Mouse (Mus musculus) embryonic stem cell, embryonic (primary cell): ENCODE measurements at regions not wholly inside any gene's neighbourhood (a gene's known extent, or its start where the extent isn't known, plus 50 kb on each side); places are given as distances from the start of the nearest gene placed in this dataset.

Source experiments
- CTCF ChIA-PET, 4 experiments: fragments of 300-600 bp in 2 of 4; fragments of 350-600 bp in 2 of 4; sonication (Branson Sonifier 250); formaldehyde crosslinking; loops; one replicate each; lab custom pipeline; 2022; ENCODE audit warnings: inconsistent platforms in 2 of 4; lab: Charles Lee
- POLR2A ChIA-PET, 4 experiments: fragments of 300-600 bp in 2 of 4; fragments of 350-600 bp in 2 of 4; sonication (Branson Sonifier 250); formaldehyde crosslinking; loops; one replicate each; lab custom pipeline; 2022; ENCODE audit warnings: antibody characterized with exemption in 4 of 4, inconsistent platforms in 1 of 4; lab: Charles Lee

DNA sequence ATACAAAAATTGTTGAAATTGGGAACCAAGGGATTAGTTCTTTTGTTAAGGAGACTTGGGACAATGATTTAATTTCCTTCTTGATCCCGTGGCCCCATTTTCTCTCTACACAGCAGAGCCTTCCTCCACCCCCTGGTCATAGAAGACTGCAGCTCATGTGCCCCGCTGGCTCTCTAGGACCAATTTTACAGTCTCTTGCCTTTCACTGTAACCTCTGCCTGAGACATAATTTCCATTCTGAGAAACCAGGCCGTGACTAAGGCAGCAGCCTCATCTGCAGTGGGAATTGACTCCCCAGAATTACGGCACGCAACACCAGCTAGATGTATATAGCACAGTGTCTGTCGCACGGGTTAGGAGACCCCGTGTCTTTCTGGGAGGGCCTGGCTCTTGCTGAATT, 63.0 kb upstream of the Hpf1 start:
- CTCF ChIA-PET = interaction anchor here in 1 of 4 experiments (1.3 kb wide), 1 partner anchor 12 kb away, joined by 3 read pairs; no protein-coding TSS in a partner anchor
- POLR2A ChIA-PET = no interaction called here

DNA sequence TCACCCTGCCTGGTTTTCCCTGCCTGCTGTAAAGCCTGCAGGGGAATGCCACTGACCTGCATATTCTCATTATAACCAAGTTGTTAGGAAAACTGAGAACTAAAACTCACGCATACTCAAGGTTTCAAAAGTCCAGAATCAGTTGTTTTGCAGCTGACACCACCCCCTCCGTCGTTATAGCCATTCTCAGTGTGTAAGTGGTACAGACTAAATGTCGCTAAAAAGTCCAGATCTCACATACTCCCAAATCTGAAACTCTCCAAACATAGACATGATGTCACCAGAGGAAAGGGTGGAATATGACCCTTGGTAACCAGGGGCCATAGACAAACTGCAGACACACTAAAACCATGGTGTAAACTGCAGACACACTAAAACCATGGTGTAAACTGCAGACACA, 61.1 kb upstream of the Hpf1 start:
- POLR2A ChIA-PET = no interaction called here
- CTCF ChIA-PET = no interaction called here

DNA sequence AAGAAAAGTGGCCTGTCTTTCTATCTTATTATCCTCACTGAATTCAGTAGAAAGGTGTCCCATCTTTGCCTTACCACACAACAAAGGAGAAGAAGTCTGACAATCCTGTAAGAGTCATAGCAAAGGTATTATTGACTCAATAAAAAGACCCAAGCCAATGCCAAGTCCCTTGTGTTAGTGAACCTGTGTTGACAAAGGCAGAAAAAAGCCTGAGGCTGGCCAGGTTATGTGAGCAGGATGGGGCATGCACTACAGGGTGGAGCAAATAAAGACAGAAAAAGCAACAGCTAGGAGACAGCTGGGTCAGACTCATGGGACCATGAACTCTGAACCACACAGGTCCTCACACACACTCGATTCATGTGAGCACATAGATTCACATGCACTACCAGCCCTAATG, 59.7 kb upstream of the Hpf1 start:
- CTCF ChIA-PET = no interaction called here
- POLR2A ChIA-PET = interaction anchor here in 1 of 4 experiments (0.7 kb wide), 1 partner anchor 605 kb away, joined by 5 read pairs; no protein-coding TSS in a partner anchor

DNA sequence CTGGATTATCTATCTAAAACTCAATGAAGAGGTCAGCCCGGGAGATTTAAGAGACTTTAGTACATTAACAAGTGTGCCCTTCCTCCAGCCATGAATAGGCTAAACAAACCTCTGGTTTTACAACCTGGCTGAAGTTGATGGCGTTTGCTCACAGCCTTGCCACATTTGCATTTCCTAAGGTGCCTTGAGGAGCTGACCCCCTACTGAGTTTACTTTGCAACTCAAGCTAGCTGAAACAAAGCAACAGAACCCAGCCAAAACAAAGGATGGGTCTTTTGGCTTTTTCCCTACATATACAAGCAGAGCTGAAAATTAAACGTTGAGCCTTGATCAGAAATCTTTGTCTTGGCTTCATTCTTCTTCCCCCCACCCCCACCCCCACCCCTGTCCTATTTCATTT, 51.7 kb upstream of the Hpf1 start:
- ChIA-PET CTCF (no interaction called here), POLR2A (interaction anchor here in 1 of 4 experiments (0.9 kb wide), 2 partner anchors 51 to 63 kb away, joined by 3 read pairs; partner anchors contain the start of gene Hpf1)
